Comparison of ENCODE assay signal across 12 mouse cellular contexts in genomic region chr12:105511671-105512502, GRCm38 (mm10). TPM values are rescaled to one million over a fixed set of nuclear protein-coding genes. Genes with fewer than 3 reads are reported as not detected.
DNase-seq lines count a peak whose midpoint lies in the region; ATAC-seq lines count a peak whose summit lies in the region.
"Had no signal": no experiment of that assay in that cellular context is flagged by ENCODE, and none has a peak within 500 bp of the region (broad histone marks: within the 10 kb centered on the region; RNA-seq: fewer than 3 reads in every experiment).

No protein-coding gene starts in this region.

- H3K27ac ChIP-seq in embryonic facial prominence, embryonic 13.5 days: peak overlapping the region; percentile 44; the same call in 1 of the 2 replicates
- H3K27ac ChIP-seq in embryonic facial prominence, embryonic 10.5 days (replicated peaks): no peak overlapping the region
- peak overlapping the region; percentile 89 for H3K27ac ChIP-seq in kidney, embryonic 16.5 days (ENCODE audit: low read length)
- peak overlapping the region; percentile 34; the same call in 1 of the 2 replicates for H3K27ac ChIP-seq in embryonic facial prominence, embryonic 15.5 days (replicated peaks)
- H3K27ac ChIP-seq: macrophage had no signal

- H3K4me2 ChIP-seq in embryonic facial prominence, embryonic 13.5 days: no peak overlapping the region
- peak overlapping the region; percentile 39 for H3K4me2 ChIP-seq in kidney, embryonic 16.5 days (replicated peaks; ENCODE audit: low read depth, low read length)
- no peak overlapping the region for H3K4me2 ChIP-seq in embryonic facial prominence, embryonic 15.5 days (replicated peaks)

- no peak overlapping the region for H3K9ac ChIP-seq in embryonic facial prominence, embryonic 13.5 days
- peak overlapping the region; percentile 9; the same call in 1 of the 2 replicates for H3K9ac ChIP-seq in kidney, embryonic 16.5 days (replicated peaks; ENCODE audit: low read length)
- no peak overlapping the region for H3K9ac ChIP-seq in embryonic facial prominence, embryonic 15.5 days

- no peak for DNase-seq in embryonic facial prominence, embryonic 10.5 days (ENCODE audit: low spot score)
- no peak for DNase-seq in kidney, adult 18-20 months
- DNase-seq in adrenal gland, adult (ENCODE audit: inconsistent age in 2 of 2, low spot score in 1 of 2): no peak
- no peak for DNase-seq in thymus, postnatal 14 days
- DNase-seq: cerebellum, adult 8-10 months; retina, postnatal 1 day had no signal

- H3K9me3 ChIP-seq in embryonic facial prominence, embryonic 13.5 days: no peaks in the 10 kb centered on the region
- no peaks in the 10 kb centered on the region for H3K9me3 ChIP-seq in embryonic facial prominence, embryonic 10.5 days
- no peaks in the 10 kb centered on the region; the same call in 1 of the 2 replicates for H3K9me3 ChIP-seq in kidney, embryonic 16.5 days (ENCODE audit: low read length)
- no peaks in the 10 kb centered on the region for H3K9me3 ChIP-seq in embryonic facial prominence, embryonic 15.5 days (replicated peaks)

- no peaks in the 10 kb centered on the region for H3K27me3 ChIP-seq in embryonic facial prominence, embryonic 13.5 days
- no peaks in the 10 kb centered on the region for H3K27me3 ChIP-seq in embryonic facial prominence, embryonic 10.5 days (replicated peaks; ENCODE audit: low read depth, poor library complexity, severe bottlenecking)
- no peaks in the 10 kb centered on the region for H3K27me3 ChIP-seq in kidney, embryonic 16.5 days (ENCODE audit: insufficient read depth, low read length)
- H3K27me3 ChIP-seq in embryonic facial prominence, embryonic 15.5 days: 0 out of 2 replicates have a peak, but pooled peaks cover 3% of the 10 kb centered on the region

- H3K4me3 ChIP-seq in embryonic facial prominence, embryonic 13.5 days: no peak overlapping the region
- no peak overlapping the region for H3K4me3 ChIP-seq in embryonic facial prominence, embryonic 10.5 days
- no peak overlapping the region for H3K4me3 ChIP-seq in kidney, embryonic 16.5 days (ENCODE audit: low read length)
- H3K4me3 ChIP-seq in embryonic facial prominence, embryonic 15.5 days (replicated peaks): no peak overlapping the region

- ATAC-seq in embryonic facial prominence, embryonic 13.5 days (ENCODE audit: insufficient number of reproducible peaks, insufficient read depth, low FRiP score, low TSS enrichment, low read depth): no peak
- peak; percentile 81 for ATAC-seq in kidney, embryonic 16.5 days (ENCODE audit: low FRiP score, low TSS enrichment)
- no peak for ATAC-seq in embryonic facial prominence, embryonic 15.5 days (ENCODE audit: insufficient number of reproducible peaks, low FRiP score, low TSS enrichment, low read depth)
- peak; percentile 86 for ATAC-seq in megakaryocyte, adult 5-6 weeks (ENCODE audit: poor library complexity, severe bottlenecking)
- ATAC-seq: forebrain, embryonic 16.5 days had no signal

- 0 out of 2 replicates have a peak, but pooled peaks cover 3% of the 10 kb centered on the region for H3K4me1 ChIP-seq in embryonic facial prominence, embryonic 13.5 days
- H3K4me1 ChIP-seq in embryonic facial prominence, embryonic 10.5 days: peaks cover 2% of the 10 kb centered on the region; the same call in 1 of the 2 replicates
- H3K4me1 ChIP-seq in kidney, embryonic 16.5 days (ENCODE audit: insufficient read depth, low read length): peaks cover 30% of the 10 kb centered on the region
- peaks cover 3% of the 10 kb centered on the region; the same call in 1 of the 2 replicates for H3K4me1 ChIP-seq in embryonic facial prominence, embryonic 15.5 days

- 73% methylated on average over 16 of the region's 16 CpGs for WGBS in embryonic facial prominence, embryonic 13.5 days
- WGBS in embryonic facial prominence, embryonic 10.5 days: 86% methylated on average over 16 of the region's 16 CpGs
- WGBS in kidney, embryonic 16.5 days: 15% methylated on average over 16 of the region's 16 CpGs
- 65% methylated on average over 16 of the region's 16 CpGs for WGBS in embryonic facial prominence, embryonic 15.5 days

- no peaks in the 10 kb centered on the region for H3K36me3 ChIP-seq in embryonic facial prominence, embryonic 13.5 days
- no peaks in the 10 kb centered on the region for H3K36me3 ChIP-seq in embryonic facial prominence, embryonic 10.5 days (replicated peaks)
- H3K36me3 ChIP-seq in kidney, embryonic 16.5 days (ENCODE audit: insufficient read depth, low read length): no peaks in the 10 kb centered on the region
- H3K36me3 ChIP-seq in embryonic facial prominence, embryonic 15.5 days: no peaks in the 10 kb centered on the region

RNA-seq across cellular contexts. Expression of gene Bdkrb2, which starts 51.1 kb away (rescaled TPM):
- 0.70 and 1.1 TPM in 2 replicates for polyA plus RNA-seq in embryonic facial prominence, embryonic 13.5 days (2015; fragmentation: Nextera tagmentation; extraction: Ambion mirVana)
- polyA plus RNA-seq in embryonic facial prominence, embryonic 10.5 days (2016; fragmentation: Nextera tagmentation; extraction: Ambion mirVana): 0.53 and 0.82 TPM in 2 replicates
- polyA plus RNA-seq in kidney, embryonic 16.5 days (2015; fragmentation: Nextera tagmentation; extraction: Ambion mirVana): 1.7 and 1.9 TPM in 2 replicates
- polyA plus RNA-seq in embryonic facial prominence, embryonic 15.5 days (2015; fragmentation: Nextera tagmentation; extraction: Ambion mirVana): 2.6 and 2.8 TPM in 2 replicates
- not detected in 2 replicates for total RNA-seq in megakaryocyte, adult 5-6 weeks (2015)
- total RNA-seq in megakaryocyte, adult 5-6 weeks (2017): not detected in 2 replicates
- polyA plus RNA-seq: macrophage had no signal

RNA-seq across cellular contexts. Expression of gene D430019H16Rik, which starts 58.2 kb away (rescaled TPM):
- 2.6 and 3.0 TPM in 2 replicates for polyA plus RNA-seq in embryonic facial prominence, embryonic 13.5 days (2015; fragmentation: Nextera tagmentation; extraction: Ambion mirVana)
- 2.3 and 2.7 TPM in 2 replicates for polyA plus RNA-seq in embryonic facial prominence, embryonic 10.5 days (2016; fragmentation: Nextera tagmentation; extraction: Ambion mirVana)
- polyA plus RNA-seq in kidney, embryonic 16.5 days (2015; fragmentation: Nextera tagmentation; extraction: Ambion mirVana): 1.3 and 1.4 TPM in 2 replicates
- polyA plus RNA-seq in embryonic facial prominence, embryonic 15.5 days (2015; fragmentation: Nextera tagmentation; extraction: Ambion mirVana): 1.6 and 1.7 TPM in 2 replicates
- total RNA-seq in megakaryocyte, adult 5-6 weeks (2015): not detected in 2 replicates
- total RNA-seq in megakaryocyte, adult 5-6 weeks (2017): 0.04 TPM in 1 of 2 replicates, not detected in the other
- polyA plus RNA-seq: macrophage had no signal

Comparison
In these comparisons a context has a peak if more than half of its experiments do, and no peak if none do; other contexts are left out.
1. ATAC-seq: peak in kidney, embryonic 16.5 days (single experiment) and megakaryocyte, adult 5-6 weeks (single experiment); none in embryonic facial prominence, embryonic 13.5 days (single experiment) and embryonic facial prominence, embryonic 15.5 days (single experiment).